Mouse (Mus musculus) embryonic facial prominence, embryonic 13.5 days (tissue): Measurements from ENCODE around the gene Tmem184b. TPM values are rescaled to one million over a fixed set of nuclear protein-coding genes. Genes with fewer than 3 reads are reported as not detected.

Experiments
- ATAC-seq: fragments of 200-750 bp; cut with Nextera tagmentation; 2 replicates; pipeline ENCODE4 v1.8.0; 2017; ENCODE audit warnings: low read depth; ENCODE audit not compliant: insufficient number of reproducible peaks, insufficient read depth, low FRiP score, low TSS enrichment
- H3K27ac ChIP-seq: fragments of 300-500 bp; sonication (generic); 2 replicates; pipeline ENCODE4 v1.5.1; 2015; ENCODE audit warnings: moderate library complexity, mild to moderate bottlenecking, inconsistent platforms
- H3K27me3 ChIP-seq: fragments of 300-500 bp; sonication (generic); 2 replicates; pipeline ENCODE4 v1.6.1; 2015; ENCODE audit warnings: mild to moderate bottlenecking, inconsistent platforms
- H3K36me3 ChIP-seq: fragments of 300-500 bp; sonication (generic); 2 replicates; pipeline ENCODE4 v1.6.1; 2015; ENCODE audit warnings: mild to moderate bottlenecking, inconsistent platforms
- H3K4me1 ChIP-seq: fragments of 300-500 bp; sonication (generic); 2 replicates; pipeline ENCODE4 v1.6.1; 2015; ENCODE audit warnings: inconsistent platforms
- H3K4me2 ChIP-seq: fragments of 300-500 bp; sonication (generic); 2 replicates; pipeline ENCODE4 v1.6.1; 2015; ENCODE audit warnings: moderate library complexity, mild to moderate bottlenecking, inconsistent platforms
- H3K4me3 ChIP-seq: fragments of 300-500 bp; sonication (generic); 2 replicates; pipeline ENCODE4 v1.5.1; 2015; ENCODE audit warnings: mild to moderate bottlenecking, inconsistent platforms
- H3K9ac ChIP-seq: fragments of 300-500 bp; sonication (generic); 2 replicates; pipeline ENCODE4 v1.6.1; 2015; ENCODE audit warnings: mild to moderate bottlenecking, inconsistent platforms
- H3K9me3 ChIP-seq: fragments of 300-500 bp; sonication (generic); 2 replicates; pipeline ENCODE4 v1.6.1; 2016; ENCODE audit warnings: inconsistent platforms
- WGBS: fragments of 180-500 bp; shearing (Covaris S2); methylation state at CpG from one replicate; pipeline ENCODE4 v1.1.7; 2015; ENCODE audit warnings: mixed read lengths; 5-methylcytosine and 5-hydroxymethylcytosine counted together
- polyA plus RNA-seq: library from polyadenylated mRNA; unstranded; fragments of >200 nt; fragmentation: Nextera tagmentation; extraction: Ambion mirVana; gene quantifications from 2 replicates; pipeline ENCODE4 v1.2.1, GENCODE M21; 2015

Tmem184b gene
- polyA plus RNA-seq, 1 experiment from 2014 or later, result 67.1 TPM

DNA sequence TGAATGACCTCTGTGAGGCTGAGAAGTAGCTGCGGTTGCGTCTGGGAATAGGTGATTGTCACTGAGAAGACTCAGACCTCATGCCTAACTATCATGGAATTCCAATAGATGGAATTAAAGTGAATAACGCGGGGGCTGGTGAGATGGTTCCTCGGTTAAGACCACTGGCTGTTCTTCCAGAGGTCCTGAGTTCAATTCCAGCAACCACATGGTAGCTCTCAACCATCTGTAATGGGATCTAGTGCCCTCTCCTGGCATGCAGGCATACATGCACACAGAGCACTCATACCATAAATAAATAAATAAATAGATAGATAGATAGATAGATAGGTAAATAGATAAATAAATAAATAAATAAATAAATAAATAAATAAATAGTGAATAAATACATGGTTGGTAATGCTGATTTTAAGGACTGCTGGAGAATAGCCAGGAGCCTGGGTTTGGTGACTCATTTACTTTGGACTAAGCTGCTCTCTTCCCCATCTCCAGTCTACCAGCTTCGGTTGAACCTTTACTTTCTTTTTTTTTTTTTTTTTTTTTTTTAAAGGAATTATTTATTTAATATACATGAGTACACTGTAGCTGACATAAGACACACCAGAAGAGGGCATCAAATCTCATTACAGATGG is 73.9 kb downstream of the Tmem184b start:
- no peaks in the 10 kb centered on the region for H3K36me3 ChIP-seq
- no peaks in the 10 kb centered on the region for H3K27me3 ChIP-seq
- H3K4me3 ChIP-seq, result no peak overlapping the region
- H3K4me1 ChIP-seq, result peaks cover 27% of the 10 kb centered on the region
- H3K27ac ChIP-seq, result no peak overlapping the region
- no peaks in the 10 kb centered on the region for H3K9me3 ChIP-seq
- H3K4me2 ChIP-seq, result no peak overlapping the region
- H3K9ac ChIP-seq, result no peak overlapping the region
- WGBS, result 96% methylated on average over 6 of the region's 6 CpGs
- ATAC-seq, result no peak

DNA sequence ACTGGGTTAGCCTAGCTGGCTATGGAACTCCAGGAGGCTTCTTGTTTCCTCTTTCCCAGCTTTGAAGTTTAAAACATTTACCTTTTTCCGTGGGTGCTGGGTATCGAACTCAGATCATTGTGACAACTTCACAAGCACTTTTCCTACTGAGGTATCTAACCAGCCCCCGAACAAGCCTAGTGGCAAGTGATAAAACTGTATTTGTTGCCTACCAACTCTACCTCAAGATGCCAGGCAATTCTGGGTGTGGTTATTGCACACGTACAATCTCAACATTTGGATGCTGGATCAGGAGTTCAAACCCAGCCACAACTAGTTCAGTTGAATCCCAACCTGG is 74.5 kb downstream of the Tmem184b start:
- no peak for ATAC-seq

GRCm38 (mm10) chr15:79328058-79328938 is 75.1 kb downstream of the Tmem184b start, which contains the start of gene Pla2g6:
Pla2g6 (minus strand) TSS chr15:79328390.
- Histone ChIP-seq H3K36me3 (no peaks in the 10 kb centered on the region), H3K4me3 (peak within 1 kb of the TSS; percentile 61), H3K9ac (peak within 1 kb of the TSS; percentile 76), H3K27me3 (no peaks in the 10 kb centered on the region), H3K4me1 (peaks cover 39% of the 10 kb centered on the region), H3K9me3 (no peaks in the 10 kb centered on the region), H3K27ac (peak within 1 kb of the TSS; percentile 88), H3K4me2 (peak within 1 kb of the TSS; percentile 84)
- peak; percentile 96 for ATAC-seq
- WGBS, result 3% methylated on average over 46 of the region's 46 CpGs

More for the DNA sequence above, 74.5 kb downstream of the Tmem184b start:
- Histone ChIP-seq H3K36me3 (no peaks in the 10 kb centered on the region), H3K4me2 (peak overlapping the region; percentile 84), H3K9ac (no peak overlapping the region), H3K27me3 (no peaks in the 10 kb centered on the region), H3K9me3 (no peaks in the 10 kb centered on the region), H3K27ac (no peak overlapping the region), H3K4me1 (peaks cover 33% of the 10 kb centered on the region), H3K4me3 (no peak overlapping the region)
- WGBS, result 91% methylated on average over 4 of the region's 4 CpGs

GRCm38 (mm10) chr15:79326971-79327961 is 76.1 kb downstream of the Tmem184b start:
- 18% methylated on average over 20 of the region's 20 CpGs for WGBS
- Histone ChIP-seq H3K9me3 (no peaks in the 10 kb centered on the region), H3K27ac (peak overlapping the region; percentile 88), H3K9ac (peak overlapping the region; percentile 76), H3K27me3 (no peaks in the 10 kb centered on the region), H3K36me3 (no peaks in the 10 kb centered on the region), H3K4me2 (peak overlapping the region; percentile 84), H3K4me1 (peaks cover 48% of the 10 kb centered on the region), H3K4me3 (peak overlapping the region; percentile 61)
- ATAC-seq, result no peak

DNA sequence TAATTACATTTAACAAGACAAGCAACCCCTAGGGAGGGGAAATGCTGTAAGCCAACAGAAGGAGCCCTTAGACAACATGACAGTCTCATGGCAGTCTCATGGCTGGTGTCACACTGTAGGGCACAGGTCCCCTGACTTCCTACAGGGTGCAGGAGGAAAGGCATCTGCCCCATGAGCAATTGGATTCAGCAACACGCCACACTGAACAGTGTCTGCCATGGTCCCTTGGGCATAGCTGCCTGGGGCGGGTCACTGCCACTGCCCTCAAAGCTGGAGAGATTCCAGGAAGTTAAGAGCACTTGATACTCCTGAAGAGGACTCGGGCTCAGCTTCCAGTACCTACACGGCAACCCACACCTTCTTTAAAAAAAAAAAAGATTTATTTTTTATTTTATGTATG is 77.1 kb downstream of the Tmem184b start:
- Histone ChIP-seq H3K27ac (no peak overlapping the region), H3K9ac (no peak overlapping the region), H3K4me1 (peaks cover 51% of the 10 kb centered on the region), H3K9me3 (no peaks in the 10 kb centered on the region), H3K27me3 (no peaks in the 10 kb centered on the region), H3K4me3 (no peak overlapping the region), H3K4me2 (peak overlapping the region; percentile 14; the same call in 1 of the 2 replicates), H3K36me3 (no peaks in the 10 kb centered on the region)
- 55% methylated on average over 4 of the region's 4 CpGs for WGBS
- no peak for ATAC-seq

DNA sequence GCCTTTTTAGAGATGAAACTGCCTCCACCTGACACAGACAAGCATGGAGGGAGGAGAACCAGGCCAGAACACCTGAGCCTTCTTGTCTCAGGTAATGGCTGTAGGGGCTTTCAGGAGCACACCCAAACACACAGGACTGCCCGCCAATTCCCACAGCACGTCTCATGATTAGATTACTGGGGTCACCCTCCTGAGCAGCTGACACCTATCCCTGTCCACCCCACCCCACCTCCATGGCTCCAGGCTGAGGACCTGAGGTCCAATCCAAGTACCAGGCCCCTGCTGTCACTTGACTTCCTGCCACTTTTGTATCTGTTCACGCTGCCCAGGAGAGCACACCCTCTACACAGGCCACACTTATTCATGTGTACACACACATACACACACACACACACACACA is 77.6 kb downstream of the Tmem184b start:
- ATAC-seq, result no peak
- WGBS, result 80% methylated on average over 3 of the region's 3 CpGs
- peaks cover 51% of the 10 kb centered on the region for H3K4me1 ChIP-seq
- H3K27ac ChIP-seq, result no peak overlapping the region
- no peak overlapping the region for H3K4me2 ChIP-seq
- H3K27me3 ChIP-seq, result no peaks in the 10 kb centered on the region
- H3K9ac ChIP-seq, result no peak overlapping the region
- H3K4me3 ChIP-seq, result no peak overlapping the region
- H3K36me3 ChIP-seq, result no peaks in the 10 kb centered on the region
- H3K9me3 ChIP-seq, result no peaks in the 10 kb centered on the region

- no peaks in the 10 kb centered on the region for H3K27me3 ChIP-seq
- H3K4me1 ChIP-seq, result peaks cover 51% of the 10 kb centered on the region
- no peaks in the 10 kb centered on the region for H3K9me3 ChIP-seq
- H3K4me2 ChIP-seq, result no peak overlapping the region
- peak overlapping the region; percentile 66; the same call in 1 of the 2 replicates for H3K27ac ChIP-seq
- no peaks in the 10 kb centered on the region for H3K36me3 ChIP-seq
- 94% methylated on average over 3 of the region's 3 CpGs for WGBS
- H3K4me3 ChIP-seq, result no peak overlapping the region
- ATAC-seq, result no peak
- no peak overlapping the region for H3K9ac ChIP-seq
Measured at GRCm38 (mm10) chr15:79324373-79324772, 79.0 kb downstream of the Tmem184b start.

DNA sequence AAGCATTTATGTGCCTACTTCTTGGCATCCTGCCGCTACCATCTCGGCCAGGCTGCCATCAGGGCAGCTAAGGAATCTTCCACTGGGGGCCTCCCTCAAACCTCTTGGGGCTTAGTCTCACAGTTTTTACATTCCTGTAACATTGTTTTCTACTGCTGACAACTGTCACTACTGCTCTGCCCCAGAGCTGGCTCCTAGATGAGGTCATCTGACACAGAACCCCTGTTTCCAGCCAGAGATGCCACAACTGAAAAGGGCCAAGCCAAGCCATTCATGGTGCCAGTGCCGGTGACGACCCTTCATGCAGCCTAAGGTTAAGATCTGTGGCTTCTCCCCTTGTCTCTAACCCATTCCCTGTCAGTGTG is 79.6 kb downstream of the Tmem184b start:
- 71% methylated on average over 4 of the region's 4 CpGs for WGBS
- Histone ChIP-seq H3K4me3 (no peak overlapping the region), H3K4me1 (peaks cover 51% of the 10 kb centered on the region), H3K9ac (no peak overlapping the region), H3K36me3 (no peaks in the 10 kb centered on the region), H3K9me3 (no peaks in the 10 kb centered on the region), H3K4me2 (no peak overlapping the region), H3K27ac (peak overlapping the region; percentile 66), H3K27me3 (no peaks in the 10 kb centered on the region)
- no peak for ATAC-seq

DNA sequence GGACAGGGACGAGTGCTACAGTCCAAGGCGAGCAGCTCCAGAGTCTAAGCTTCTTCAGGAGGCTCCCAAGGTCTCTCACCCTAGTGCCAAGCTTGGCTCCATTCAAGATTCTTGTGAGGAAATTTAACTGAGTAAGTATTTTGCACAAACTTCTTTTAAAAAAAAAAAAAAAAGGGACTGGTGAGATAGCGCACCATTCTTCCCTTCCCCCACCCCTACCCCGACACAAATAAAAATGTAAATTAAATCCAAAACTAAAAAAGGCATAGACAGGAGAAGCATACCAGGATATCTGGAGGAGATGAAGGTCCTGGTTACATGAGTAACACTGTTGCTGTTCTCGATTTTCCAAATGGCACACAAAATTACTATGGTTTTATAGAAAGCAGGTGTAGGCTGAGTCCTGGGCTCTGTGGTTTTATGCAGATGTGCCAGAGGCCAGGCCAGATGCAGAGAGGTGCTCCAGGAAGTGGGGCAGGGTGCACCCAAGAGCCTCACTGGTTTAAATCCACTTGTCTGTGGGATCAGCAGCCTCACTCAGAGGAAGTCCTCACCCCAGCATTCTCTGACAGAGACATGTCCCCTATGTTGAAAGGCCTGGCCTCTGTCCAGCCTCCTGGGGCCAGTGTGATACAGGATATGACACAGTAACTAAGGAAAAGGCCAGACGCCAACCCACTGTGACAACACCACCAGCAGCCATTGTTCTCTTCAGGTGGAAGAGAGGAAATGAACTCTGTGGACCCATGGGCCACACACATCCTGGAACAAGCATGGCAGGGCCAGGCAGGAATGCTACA is 80.2 kb downstream of the Tmem184b start:
- Histone ChIP-seq H3K27ac (peak overlapping the region; percentile 66), H3K4me1 (peaks cover 51% of the 10 kb centered on the region)

GRCm38 (mm10) chr15:79322281-79322990 is 80.9 kb downstream of the Tmem184b start:
- WGBS, result 59% methylated on average over 11 of the region's 11 CpGs
- Histone ChIP-seq H3K27ac (peak overlapping the region; percentile 49; the same call in 1 of the 2 replicates), H3K36me3 (no peaks in the 10 kb centered on the region), H3K27me3 (no peaks in the 10 kb centered on the region), H3K4me2 (no peak overlapping the region), H3K4me3 (no peak overlapping the region), H3K4me1 (peaks cover 49% of the 10 kb centered on the region), H3K9ac (no peak overlapping the region), H3K9me3 (no peaks in the 10 kb centered on the region)
- ATAC-seq, result no peak

More for the DNA sequence above, 80.2 kb downstream of the Tmem184b start:
- no peak for ATAC-seq
- no peak overlapping the region for H3K4me2 ChIP-seq
- no peak overlapping the region for H3K4me3 ChIP-seq
- H3K27me3 ChIP-seq, result no peaks in the 10 kb centered on the region
- H3K9me3 ChIP-seq, result no peaks in the 10 kb centered on the region
- WGBS, result 43% methylated on average over 6 of the region's 6 CpGs
- no peak overlapping the region for H3K9ac ChIP-seq
- no peaks in the 10 kb centered on the region for H3K36me3 ChIP-seq
